Mouse (Mus musculus): ENCODE results near the gene Frmd5.

DNA sequence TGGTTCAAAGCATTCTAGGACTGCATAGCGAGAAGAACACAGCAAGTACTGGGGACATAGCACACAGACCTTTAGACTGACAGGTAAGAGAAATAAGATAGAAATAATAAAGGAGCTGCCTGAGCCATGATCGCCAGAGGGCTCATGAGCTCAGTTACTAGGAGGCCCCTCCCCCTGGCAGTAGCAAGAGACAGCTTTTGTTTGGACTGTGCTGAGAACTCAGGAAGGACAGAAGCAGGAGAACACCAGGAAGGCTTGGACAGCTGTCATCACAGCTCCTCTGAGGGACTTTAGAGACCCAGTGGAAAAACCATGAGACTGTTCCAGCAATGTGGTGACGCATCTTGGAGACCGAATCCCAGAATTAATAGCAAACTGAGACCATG is 218.6 kb downstream of the Frmd5 start:
- TF ChIP-seq CTCF (IDR thresholded peaks at IDR 0.05) (peak; percentile 31), EP300 (IDR thresholded peaks at IDR 0.05) (no peak)
